Mouse (Mus musculus) erythroblast, embryonic 14.5 days (primary cell): ENCODE results near the gene Szt2. TPM values are rescaled to one million over a fixed set of nuclear protein-coding genes. Genes with fewer than 3 reads are reported as not detected.

ENCODE experiments used
- H3K27me3 ChIP-seq: 2 replicates; pipeline ENCODE4 v1.6.1; 2012; ENCODE audit warnings: inconsistent platforms; ENCODE audit not compliant: control insufficient read depth
- H3K36me3 ChIP-seq: 2 replicates; pipeline ENCODE4 v1.6.1; 2012; ENCODE audit warnings: mild to moderate bottlenecking, inconsistent platforms; ENCODE audit not compliant: control insufficient read depth
- H3K4me1 ChIP-seq: 2 replicates; pipeline ENCODE4 v1.6.1; 2012; ENCODE audit warnings: inconsistent platforms; ENCODE audit not compliant: control insufficient read depth
- H3K4me3 ChIP-seq: replicated peaks from 2 replicates; pipeline ENCODE3; 2012; ENCODE audit warnings: moderate library complexity, mild to moderate bottlenecking, inconsistent platforms
- H3K9me3 ChIP-seq: 2 replicates; pipeline ENCODE4 v1.6.1; 2012; ENCODE audit warnings: low read length, inconsistent platforms, mixed read lengths; ENCODE audit not compliant: control insufficient read depth
- GATA1 ChIP-seq: IDR thresholded peaks from 2 replicates; pipeline ENCODE4 v1.6.1; 2012; ENCODE audit warnings: low read length, inconsistent platforms, mixed read lengths
- TAL1 ChIP-seq: IDR thresholded peaks from 3 replicates; pipeline ENCODE4 v1.6.1; 2012; ENCODE audit warnings: low read length, inconsistent platforms, mixed read lengths
- polyA plus RNA-seq: library from polyadenylated mRNA; stranded (reverse); fragments of >175 nt; gene quantifications from 2 replicates; pipeline ENCODE4 v1.2.3, GENCODE M21; 2012

The Szt2 gene
- polyA plus RNA-seq, 1 experiment = 9.3 TPM

- TF ChIP-seq TAL1 (no peak), GATA1 (no peak)
- Histone ChIP-seq H3K4me3 (no peak overlapping the region), H3K9me3 (peaks cover 4% of the 10 kb centered on the region), H3K36me3 (no peaks in the 10 kb centered on the region), H3K27me3 (no peaks in the 10 kb centered on the region), H3K4me1 (no peaks in the 10 kb centered on the region)
These were observed 55.4 kb downstream of the Szt2 start for GRCm38 (mm10) chr4:118353689-118354088.

- Histone ChIP-seq H3K9me3 (peaks cover 4% of the 10 kb centered on the region), H3K27me3 (no peaks in the 10 kb centered on the region), H3K36me3 (no peaks in the 10 kb centered on the region), H3K4me3 (no peak overlapping the region), H3K4me1 (no peaks in the 10 kb centered on the region)
- TF ChIP-seq GATA1 = no peak
- no peak for TF ChIP-seq TAL1
These were observed 57.2 kb downstream of the Szt2 start for GRCm38 (mm10) chr4:118351828-118352227.

GRCm38 (mm10) chr4:118350864-118351263 lies 58.2 kb downstream of the Szt2 start:
- no peaks in the 10 kb centered on the region for H3K4me1 ChIP-seq
- no peak overlapping the region for H3K4me3 ChIP-seq
- no peak for TF ChIP-seq GATA1
- TF ChIP-seq TAL1 = no peak
- H3K36me3 ChIP-seq = no peaks in the 10 kb centered on the region
- peaks cover 4% of the 10 kb centered on the region for H3K9me3 ChIP-seq
- no peaks in the 10 kb centered on the region for H3K27me3 ChIP-seq

GRCm38 (mm10) chr4:118347529-118348309 lies 61.4 kb downstream of the Szt2 start:
- Histone ChIP-seq H3K4me3 (no peak overlapping the region), H3K27me3 (no peaks in the 10 kb centered on the region), H3K36me3 (no peaks in the 10 kb centered on the region), H3K4me1 (no peaks in the 10 kb centered on the region), H3K9me3 (peaks cover 2% of the 10 kb centered on the region; the same call in 1 of the 2 replicates)
- TF ChIP-seq GATA1 (no peak), TAL1 (no peak)

GRCm38 (mm10) chr4:118341447-118341846 lies 67.6 kb downstream of the Szt2 start:
- no peaks in the 10 kb centered on the region for H3K36me3 ChIP-seq
- no peaks in the 10 kb centered on the region for H3K27me3 ChIP-seq
- H3K4me1 ChIP-seq = no peaks in the 10 kb centered on the region
- H3K4me3 ChIP-seq = no peak overlapping the region
- H3K9me3 ChIP-seq = peaks cover 2% of the 10 kb centered on the region; the same call in 1 of the 2 replicates
- TF ChIP-seq TAL1 (no peak), GATA1 (no peak)

- Histone ChIP-seq H3K36me3 (no peaks in the 10 kb centered on the region), H3K27me3 (no peaks in the 10 kb centered on the region), H3K9me3 (no peaks in the 10 kb centered on the region), H3K4me1 (no peaks in the 10 kb centered on the region), H3K4me3 (no peak overlapping the region)
- TF ChIP-seq TAL1 = no peak
- no peak for TF ChIP-seq GATA1
These were observed 72.4 kb downstream of the Szt2 start for GRCm38 (mm10) chr4:118336658-118337057.

- H3K4me1 ChIP-seq = no peaks in the 10 kb centered on the region
- no peak overlapping the region for H3K4me3 ChIP-seq
- H3K36me3 ChIP-seq = no peaks in the 10 kb centered on the region
- no peak for TF ChIP-seq TAL1
- TF ChIP-seq GATA1 = no peak
- H3K9me3 ChIP-seq = no peaks in the 10 kb centered on the region
- H3K27me3 ChIP-seq = no peaks in the 10 kb centered on the region
These were observed 73.1 kb downstream of the Szt2 start for GRCm38 (mm10) chr4:118335991-118336390.

- TF ChIP-seq GATA1 (no peak), TAL1 (no peak)
- H3K27me3 ChIP-seq = no peaks in the 10 kb centered on the region
- no peaks in the 10 kb centered on the region for H3K4me1 ChIP-seq
- H3K4me3 ChIP-seq = no peak overlapping the region
- no peaks in the 10 kb centered on the region for H3K9me3 ChIP-seq
- no peaks in the 10 kb centered on the region for H3K36me3 ChIP-seq
These were observed 77.3 kb downstream of the Szt2 start for GRCm38 (mm10) chr4:118331777-118332176.

GRCm38 (mm10) chr4:118326476-118326875 lies 82.6 kb downstream of the Szt2 start:
- H3K27me3 ChIP-seq = no peaks in the 10 kb centered on the region
- no peaks in the 10 kb centered on the region for H3K9me3 ChIP-seq
- no peak for TF ChIP-seq TAL1
- TF ChIP-seq GATA1 = no peak
- peaks cover 4% of the 10 kb centered on the region for H3K4me1 ChIP-seq
- no peaks in the 10 kb centered on the region for H3K36me3 ChIP-seq
- H3K4me3 ChIP-seq = no peak overlapping the region

- Histone ChIP-seq H3K4me1 (peaks cover 2% of the 10 kb centered on the region), H3K9me3 (no peaks in the 10 kb centered on the region), H3K36me3 (no peaks in the 10 kb centered on the region), H3K4me3 (no peak overlapping the region), H3K27me3 (no peaks in the 10 kb centered on the region)
- TF ChIP-seq GATA1 = no peak
- TF ChIP-seq TAL1 = no peak
These were observed 88.4 kb downstream of the Szt2 start for GRCm38 (mm10) chr4:118320636-118321035.
